Mouse (Mus musculus): ENCODE data around the gene Hira.
"Not testable (repeated sequence)": the region's sequence is repeated elsewhere in the genome, so short reads cannot be mapped to it uniquely, and the experiment has no call there.

Hira gene

GRCm38 (mm10) chr16:18876442-18877308 is at the start of gene Hira, which contains the start of gene Mrpl40:
Hira (plus strand) TSS chr16:18877037.
Mrpl40 (minus strand) TSS chr16:18876862.
- DNase-seq, result peak; percentile 94

DNA sequence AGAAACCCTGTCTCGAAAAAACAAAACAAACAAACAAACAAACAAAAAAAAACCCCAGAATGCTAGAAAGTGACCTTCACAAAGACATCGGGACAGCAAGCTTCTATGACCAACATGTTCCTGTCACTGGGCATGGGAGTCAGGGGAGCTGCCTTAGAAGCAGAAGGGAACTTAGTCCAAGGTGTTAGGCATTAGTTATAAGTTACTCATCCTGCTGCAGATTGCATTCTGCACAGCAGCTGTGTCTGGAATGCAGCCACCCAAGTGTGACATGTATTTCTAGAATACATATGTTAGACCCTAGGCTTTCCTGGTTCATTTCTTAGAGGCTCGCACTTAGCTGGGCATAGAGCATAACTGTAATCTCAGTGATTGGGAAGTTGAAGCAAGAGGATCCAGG is 48.2 kb upstream of the Hira start:
- no peak for DNase-seq

DNA sequence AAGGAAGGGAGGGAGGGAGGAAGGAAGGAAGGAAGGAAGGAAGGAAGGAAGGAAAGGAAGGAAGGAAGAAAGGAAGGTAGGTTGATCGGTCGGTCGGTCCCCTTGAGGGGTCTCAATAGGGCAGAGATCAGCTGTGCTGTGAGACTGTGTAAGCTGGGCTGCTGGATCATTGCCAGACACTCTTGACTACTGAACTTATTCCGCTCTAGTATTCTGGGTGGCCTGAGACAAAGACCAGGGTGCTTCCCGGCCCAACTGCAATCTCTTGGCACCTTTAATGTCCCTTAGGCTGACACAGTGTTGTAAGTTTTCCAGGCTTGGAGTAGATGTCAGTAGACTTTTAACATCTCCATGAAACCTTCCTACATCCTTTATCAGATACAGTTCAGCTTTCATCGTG is 47.7 kb upstream of the Hira start:
- no peak for DNase-seq

GRCm38 (mm10) chr16:18833486-18833885 is 43.4 kb upstream of the Hira start:
- no peak for DNase-seq

DNA sequence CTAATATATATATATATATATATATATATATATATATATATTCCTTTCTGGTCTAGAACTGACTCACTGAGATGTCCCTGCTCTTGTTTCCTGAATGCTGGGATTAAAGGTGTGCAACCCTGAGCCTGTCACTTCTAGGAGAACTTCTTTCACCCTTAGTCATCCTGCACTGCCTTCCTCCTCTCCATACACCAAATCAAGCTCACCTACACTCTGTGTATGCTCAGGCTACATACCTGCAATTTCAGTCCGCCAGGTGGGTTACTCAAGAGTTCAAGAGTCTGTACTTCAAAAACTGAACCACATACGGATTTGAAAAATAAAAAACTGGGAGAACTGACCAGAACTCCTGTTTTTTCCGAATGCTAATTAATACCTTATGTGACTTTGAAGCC is 40.8 kb upstream of the Hira start:
- DNase-seq, result no peak

GRCm38 (mm10) chr16:18836468-18837208 is 40.2 kb upstream of the Hira start, which contains the start of the genes 2510002D24Rik and Gm28539:
2510002D24Rik (plus strand) TSS chr16:18836578.
Gm28539 (plus strand) TSS chr16:18836584.
- peak; percentile 98 for DNase-seq

DNA sequence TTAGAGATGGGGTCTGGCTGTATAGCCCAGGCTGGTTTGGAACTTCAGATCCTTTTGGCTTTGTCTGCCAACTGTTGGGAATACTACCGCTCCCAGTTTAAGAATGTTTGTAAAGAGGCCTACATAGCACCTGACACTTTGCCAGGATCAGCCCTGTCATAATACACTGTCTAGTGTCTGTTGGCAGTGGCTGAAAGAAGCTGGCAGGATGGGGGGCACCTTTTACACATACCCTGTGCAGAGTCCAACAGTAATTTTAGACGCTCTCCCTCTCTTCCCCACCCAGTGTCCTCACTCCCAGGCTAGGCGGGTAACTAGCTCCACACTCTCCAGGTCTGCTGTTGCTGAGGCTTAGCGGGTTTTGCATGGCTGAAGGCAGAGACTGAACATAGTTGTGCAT is 38.5 kb upstream of the Hira start:
- DNase-seq, result no peak

DNA sequence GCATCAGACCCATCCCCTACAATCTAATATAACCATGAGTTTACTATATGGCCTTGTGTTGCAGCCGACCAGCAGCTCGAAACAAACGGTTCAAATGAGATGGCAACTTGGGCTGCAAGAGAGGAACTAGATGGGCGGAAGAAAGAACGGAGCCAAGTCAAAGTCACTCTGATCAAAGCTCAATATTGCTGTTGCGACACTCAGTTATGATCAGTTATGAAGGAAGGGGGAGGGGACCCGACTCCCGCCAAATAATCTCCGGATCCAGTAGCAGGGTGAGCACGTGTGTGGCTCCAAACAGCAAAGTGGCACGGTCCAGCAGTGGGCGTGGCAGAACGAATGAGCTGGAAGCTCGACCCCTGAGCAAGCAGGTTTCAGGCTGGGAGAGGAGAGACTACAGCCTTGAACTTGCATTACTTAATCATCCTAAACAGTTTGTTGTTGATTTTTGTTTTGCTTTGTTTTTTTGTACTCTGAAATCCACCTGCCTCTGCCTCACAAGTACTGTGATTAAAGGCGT is 30.5 kb upstream of the Hira start:
- no peak for DNase-seq

DNA sequence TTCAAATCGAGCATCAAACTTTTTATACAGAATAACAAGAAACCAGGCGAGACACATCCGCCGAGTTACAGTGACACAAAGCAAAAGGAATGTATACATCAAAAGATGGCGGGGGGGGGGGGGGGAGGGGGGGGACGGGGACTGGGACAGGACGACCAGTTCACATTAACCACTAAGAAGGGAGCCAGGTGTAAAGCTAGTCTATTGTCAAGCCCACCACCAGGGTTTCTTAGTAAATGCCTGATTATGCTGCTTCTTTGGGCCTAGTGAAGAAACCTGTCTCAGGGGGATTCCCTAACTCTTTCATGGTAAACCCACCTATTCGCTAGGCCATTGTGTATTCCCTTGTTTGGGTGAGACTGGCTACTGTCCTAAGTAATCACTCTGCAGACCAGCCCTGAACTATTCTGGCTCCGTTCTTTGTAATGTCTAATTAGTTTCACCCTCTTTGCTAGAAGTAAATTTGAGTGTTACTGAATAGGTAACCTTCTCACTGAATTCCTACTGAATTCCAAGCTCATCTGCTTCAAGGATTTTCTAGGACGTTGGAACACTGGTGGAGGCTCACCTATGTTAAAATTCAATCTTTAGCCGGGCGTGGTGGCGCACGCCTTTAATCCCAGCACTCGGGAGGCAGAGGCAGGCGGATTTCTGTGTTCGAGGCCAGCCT is 27.2 kb upstream of the Hira start:
- DNase-seq, result not testable (repeated sequence)

- DNase-seq, result peak; percentile 97
Measured at GRCm38 (mm10) chr16:18858551-18858950, 18.3 kb upstream of the Hira start.

GRCm38 (mm10) chr16:18860186-18860585 is 16.7 kb upstream of the Hira start:
- peak; percentile 65 for DNase-seq

DNA sequence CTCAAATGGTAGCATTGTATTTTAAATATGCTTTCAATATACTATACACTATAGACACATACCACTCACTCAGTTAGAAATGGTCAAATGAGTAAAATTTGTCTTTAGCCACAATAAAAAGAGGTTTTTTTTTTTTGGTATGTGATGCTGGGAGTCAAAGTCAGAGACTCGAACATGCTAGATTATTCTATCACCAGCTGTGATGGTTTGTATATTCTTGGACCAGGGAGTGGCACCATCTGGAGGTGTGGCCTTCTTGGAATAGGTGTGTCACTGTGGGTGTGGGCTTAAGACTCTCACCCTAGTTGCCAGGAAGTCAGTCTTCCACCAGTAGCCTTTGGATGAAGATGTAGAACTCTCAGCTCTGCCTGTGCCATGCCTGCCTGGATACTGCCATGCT is 6.3 kb upstream of the Hira start:
- not testable (repeated sequence) for DNase-seq

GRCm38 (mm10) chr16:18876091-18876441 is 771 bp upstream of the Hira start:
- DNase-seq, result no peak

- peak; percentile 70 for DNase-seq
Measured at GRCm38 (mm10) chr16:18877386-18878090, 701 bp downstream of the Hira start.

GRCm38 (mm10) chr16:18878091-18878720 is 1.4 kb downstream of the Hira start:
- DNase-seq, result peak; percentile 46

GRCm38 (mm10) chr16:18884044-18884443 is 7.2 kb downstream of the Hira start:
- DNase-seq, result no peak

DNA sequence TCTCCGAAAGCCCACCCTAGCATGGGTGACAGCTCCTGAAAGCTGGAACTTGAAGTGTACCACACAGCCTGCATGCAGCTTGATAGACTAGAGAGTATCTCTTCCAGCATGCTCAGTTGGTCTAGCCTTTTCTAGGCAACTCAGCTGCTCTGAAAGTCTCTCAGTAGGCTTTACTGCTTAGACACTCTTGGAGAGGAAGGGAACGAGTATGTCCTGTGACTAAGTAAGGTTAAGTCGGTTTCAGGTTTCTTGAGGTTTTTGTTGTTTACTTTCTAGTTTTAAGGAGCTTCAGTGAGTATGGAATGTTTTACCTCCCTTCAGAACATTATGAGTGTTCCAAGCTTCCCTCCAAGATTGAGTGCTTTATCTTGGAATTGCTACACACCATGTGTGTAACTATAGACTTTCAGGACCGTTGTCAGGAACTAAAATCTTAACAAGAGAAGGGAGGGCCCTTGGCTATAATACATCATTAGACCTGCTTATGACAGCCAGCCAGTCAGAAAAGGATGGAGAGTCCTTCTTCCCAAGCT is 17.1 kb downstream of the Hira start:
- DNase-seq, result no peak

- no peak for DNase-seq
Measured at GRCm38 (mm10) chr16:18895249-18895648, 18.4 kb downstream of the Hira start.

- no peak for DNase-seq
Measured at GRCm38 (mm10) chr16:18896429-18896828, 19.6 kb downstream of the Hira start.

DNA sequence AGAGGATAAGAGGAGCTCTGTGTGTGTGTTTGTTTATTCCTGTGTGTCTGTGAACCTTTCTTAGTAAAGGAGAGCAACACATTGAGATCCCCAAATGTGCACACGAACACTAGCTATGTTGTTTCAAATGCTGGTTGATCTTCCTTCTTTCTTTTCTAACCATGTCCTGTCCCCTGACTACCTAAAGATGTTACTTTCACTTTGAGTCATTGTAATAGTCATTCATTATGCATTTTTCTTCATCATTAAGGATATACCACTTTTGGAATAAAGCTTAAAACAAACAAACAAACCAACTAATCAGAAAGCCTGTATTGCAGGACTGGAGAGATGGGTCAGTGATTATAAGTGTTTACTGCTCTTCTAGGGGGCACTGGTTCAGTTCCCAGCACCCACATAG is 28.8 kb downstream of the Hira start:
- DNase-seq, result no peak

DNA sequence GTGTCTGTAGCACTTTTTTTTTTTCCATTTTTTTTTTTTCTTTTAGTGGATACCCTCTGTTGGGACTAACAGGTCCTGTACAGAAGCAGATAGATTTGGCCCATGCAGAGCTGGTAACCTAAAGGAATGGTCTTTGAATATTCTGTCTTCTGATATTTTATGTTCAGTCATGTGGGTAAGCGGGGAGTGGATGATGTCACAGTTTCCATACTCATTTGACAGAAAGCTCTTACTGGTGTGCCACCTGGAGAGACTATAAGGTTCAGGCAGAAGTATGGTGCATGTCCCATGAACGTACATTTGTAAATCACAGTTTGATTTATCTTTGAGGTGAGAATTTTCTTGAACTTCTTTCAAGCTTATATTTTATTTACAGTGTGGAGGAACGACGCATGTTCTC is 39.2 kb downstream of the Hira start:
- DNase-seq, result no peak

GRCm38 (mm10) chr16:18921771-18922170 is 44.9 kb downstream of the Hira start:
- DNase-seq, result no peak
